Mouse (Mus musculus) bone marrow, adult 2 months (tissue): ENCODE data around the gene Nr5a1.

Source experiments
- CTCF ChIP-seq: fragments of 200-500 bp; IDR thresholded peaks from 2 replicates; pipeline ENCODE4 v1.5.1; 2011; ENCODE audit warnings: low read length, control low read depth; ENCODE audit not compliant: control insufficient read depth, insufficient read depth
- POLR2A ChIP-seq: fragments of 200-500 bp; IDR thresholded peaks from 2 replicates; pipeline ENCODE4 v1.6.1; 2011; ENCODE audit warnings: low read depth, mild to moderate bottlenecking, control low read depth, low read length, borderline replicate concordance; ENCODE audit not compliant: control insufficient read depth

- TF ChIP-seq POLR2A (no peak), CTCF (no peak)
Measured at GRCm38 (mm10) chr2:38711421-38711861, 2.9 kb downstream of the Nr5a1 start.
